Mouse (Mus musculus) lung, postnatal 0 days (tissue): Measurements from ENCODE around the gene Nrxn1.

Source experiments
- CTCF ChIP-seq: IDR thresholded peaks from 2 replicates; pipeline ENCODE4 v1.5.1; 2016; ENCODE audit warnings: antibody characterized with exemption, mild to moderate bottlenecking
- EP300 ChIP-seq: IDR thresholded peaks from 2 replicates; pipeline ENCODE4 v1.6.1; 2016; ENCODE audit warnings: antibody characterized with exemption, mild to moderate bottlenecking, control low read depth

- TF ChIP-seq CTCF (no peak), EP300 (no peak)
These were observed 255.9 kb downstream of the Nrxn1 start for GRCm38 (mm10) chr17:90837022-90837414.
